Mouse (Mus musculus) CH12.LX (cell line): ENCODE data around the gene Rag2.

Source experiments
- CTCF ChIP-seq, 2 experiments: IDR thresholded peaks in 1 of 2; conservative IDR thresholded peaks in 1 of 2; 2 replicates each; pipeline ENCODE4 v1.5.1; 2011 to 2012; ENCODE audit warnings: low read depth in 2 of 2, low read length in 2 of 2, improper control_type of control experiment in 1 of 2, inconsistent platforms in 1 of 2, mild to moderate bottlenecking in 1 of 2, moderate library complexity in 1 of 2
- MAFK ChIP-seq: IDR thresholded peaks from 2 replicates; pipeline ENCODE4 v1.6.1; 2011; ENCODE audit warnings: low read length, improper control_type of control experiment; ENCODE audit not compliant: insufficient replicate concordance
- SMC3 ChIP-seq: IDR thresholded peaks from 2 replicates; pipeline ENCODE4 v1.6.1; 2011; ENCODE audit warnings: low read depth, low read length, improper control_type of control experiment
- TCF12 ChIP-seq: IDR thresholded peaks from 2 replicates; pipeline ENCODE4 v1.6.1; 2014; ENCODE audit warnings: low read depth, mild to moderate bottlenecking, inconsistent platforms, low read length, improper control_type of control experiment

GRCm38 (mm10) chr2:101624011-101624410 lies 507 bp upstream of the Rag2 start:
- TF ChIP-seq MAFK, result no peak
- TF ChIP-seq SMC3, result no peak
- TF ChIP-seq CTCF (conservative IDR thresholded peaks at IDR 0.05 in 1 of 2, IDR thresholded peaks at IDR 0.05 in 1 of 2; ENCODE audit: low read depth in 2 of 2, low read length in 2 of 2), result no peak
- TF ChIP-seq TCF12, result no peak
